Mouse (Mus musculus): ENCODE data around the gene 0610040J01Rik. TPM values are rescaled to one million over a fixed set of nuclear protein-coding genes. Genes with fewer than 3 reads are reported as not detected.
"Not testable (repeated sequence)": the region's sequence is repeated elsewhere in the genome, so short reads cannot be mapped to it uniquely, and the experiment has no call there.

0610040J01Rik gene
- polyA plus RNA-seq, 1 experiment from 2014 or later: 1.2 TPM

DNA sequence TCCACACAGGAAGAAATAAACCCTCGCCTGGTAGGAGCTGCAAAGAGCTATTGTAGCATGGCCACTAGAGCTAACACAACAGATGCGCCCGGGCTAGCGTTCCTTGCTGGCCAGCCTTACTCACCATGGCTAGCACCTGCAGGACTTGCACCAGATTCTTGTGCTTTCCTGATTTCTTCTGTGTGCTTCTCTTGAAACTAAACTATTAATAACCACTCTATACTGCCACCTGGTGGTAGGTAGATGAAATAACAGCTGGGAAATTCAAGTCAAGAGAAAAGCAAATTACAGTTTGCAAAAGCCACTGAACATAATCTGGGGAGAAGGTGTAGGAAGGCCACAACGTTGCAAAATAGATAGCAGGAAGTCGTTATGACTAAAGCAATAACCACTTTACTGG is 74.5 kb downstream of the 0610040J01Rik start:
- Histone ChIP-seq H3K4me1 (no peaks in the 10 kb centered on the region), H3K4me3 (no peak overlapping the region), H3K27me3 (ENCODE audit: low read depth, poor library complexity, severe bottlenecking) (no peaks in the 10 kb centered on the region), H3K27ac (replicated peaks) (no peak overlapping the region), H3K36me3 (no peaks in the 10 kb centered on the region), H3K9me3 (replicated peaks) (no peaks in the 10 kb centered on the region)
- 41% methylated on average over 6 of the region's 6 CpGs for WGBS
- DNase-seq (ENCODE audit: low spot score): no peak

- Histone ChIP-seq H3K27me3 (ENCODE audit: low read depth, poor library complexity, severe bottlenecking) (no peaks in the 10 kb centered on the region), H3K9me3 (replicated peaks) (no peaks in the 10 kb centered on the region), H3K4me1 (no peaks in the 10 kb centered on the region), H3K27ac (replicated peaks) (no peak overlapping the region), H3K4me3 (no peak overlapping the region), H3K36me3 (no peaks in the 10 kb centered on the region)
- no peak for DNase-seq (ENCODE audit: low spot score)
- WGBS: 98% methylated on average over 4 of the region's 4 CpGs
Observed at GRCm38 (mm10) chr5:63887111-63887510, 74.9 kb downstream of the 0610040J01Rik start.

GRCm38 (mm10) chr5:63891241-63891640 is 79.1 kb downstream of the 0610040J01Rik start:
- Histone ChIP-seq H3K27ac (replicated peaks) (no peak overlapping the region), H3K4me1 (no peaks in the 10 kb centered on the region), H3K36me3 (no peaks in the 10 kb centered on the region), H3K9me3 (replicated peaks) (no peaks in the 10 kb centered on the region), H3K4me3 (no peak overlapping the region), H3K27me3 (ENCODE audit: low read depth, poor library complexity, severe bottlenecking) (no peaks in the 10 kb centered on the region)
- DNase-seq (ENCODE audit: low spot score): no peak
- WGBS: 80% methylated on average over 4 of the region's 4 CpGs

- no peaks in the 10 kb centered on the region for H3K36me3 ChIP-seq
- DNase-seq (ENCODE audit: low spot score): no peak
- 82% methylated on average over 6 of the region's 6 CpGs for WGBS
Observed at GRCm38 (mm10) chr5:63891912-63892311, 79.7 kb downstream of the 0610040J01Rik start.

DNA sequence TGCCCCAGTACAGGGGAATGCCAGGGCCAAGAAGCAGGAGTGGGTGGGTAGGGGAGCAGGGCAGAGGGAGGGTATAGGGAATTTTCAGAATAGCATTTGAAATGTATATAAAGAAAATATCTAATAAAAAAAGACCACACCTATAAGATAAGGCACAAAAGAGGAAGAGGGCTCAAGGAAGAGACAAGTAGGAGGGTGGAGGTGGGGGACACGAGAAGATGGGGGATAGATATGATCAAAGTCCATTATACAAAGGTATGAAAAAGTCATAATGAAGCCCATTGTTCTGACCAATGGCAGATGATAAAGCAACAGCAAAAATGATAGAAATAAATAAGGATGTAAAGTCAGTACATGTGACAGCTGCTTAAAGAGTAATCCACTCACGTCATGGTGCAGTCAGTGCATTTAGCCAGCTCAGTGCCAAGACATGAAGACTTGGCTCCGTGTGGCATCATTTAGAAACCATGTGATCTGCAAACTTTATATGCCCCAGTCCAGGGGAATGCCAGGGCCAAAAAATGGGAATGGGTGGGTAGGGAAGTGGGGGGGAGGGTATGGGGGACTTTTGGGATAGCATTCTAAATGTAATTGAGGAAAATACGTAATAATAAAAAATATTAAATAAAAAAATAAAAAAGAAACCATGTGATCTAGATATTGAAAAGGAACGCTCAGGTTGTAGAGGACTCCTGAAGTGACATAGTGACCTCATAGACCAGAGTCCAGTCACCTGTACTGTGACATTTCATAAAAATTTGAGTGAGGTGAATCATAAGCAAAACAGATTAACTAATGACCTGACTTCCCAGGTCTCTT is 85.0 kb downstream of the 0610040J01Rik start:
- not testable (repeated sequence) for DNase-seq (ENCODE audit: low spot score); H3K27me3 ChIP-seq (ENCODE audit: low read depth, poor library complexity, severe bottlenecking); H3K4me3 ChIP-seq; H3K36me3 ChIP-seq; H3K4me1 ChIP-seq; H3K27ac ChIP-seq (replicated peaks); H3K9me3 ChIP-seq (replicated peaks)
- WGBS: 88% methylated on average over 5 of the region's 5 CpGs

More at GRCm38 (mm10) chr5:63891912-63892311, 79.7 kb downstream of the 0610040J01Rik start:
- Histone ChIP-seq H3K27ac (replicated peaks) (no peak overlapping the region), H3K4me1 (no peaks in the 10 kb centered on the region), H3K4me3 (no peak overlapping the region), H3K27me3 (ENCODE audit: low read depth, poor library complexity, severe bottlenecking) (no peaks in the 10 kb centered on the region), H3K9me3 (replicated peaks) (no peaks in the 10 kb centered on the region)

DNA sequence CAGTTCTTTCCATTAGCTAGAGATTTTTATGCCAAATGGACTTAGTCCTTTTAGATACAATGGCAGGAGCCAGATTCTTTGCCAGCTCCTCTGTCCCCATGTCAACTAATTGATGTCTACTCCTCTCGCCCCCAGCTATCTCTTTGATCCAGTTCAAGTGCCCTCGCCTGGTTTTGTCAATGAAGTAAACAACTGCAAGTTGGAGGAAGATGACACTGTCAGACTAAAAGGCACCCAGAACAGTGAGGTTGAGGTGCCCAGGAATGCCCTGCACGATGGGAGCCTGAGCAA is 85.6 kb downstream of the 0610040J01Rik start:
- no peaks in the 10 kb centered on the region for H3K27me3 ChIP-seq (ENCODE audit: low read depth, poor library complexity, severe bottlenecking)
- no peak overlapping the region for H3K27ac ChIP-seq (replicated peaks)
- no peaks in the 10 kb centered on the region for H3K36me3 ChIP-seq
- WGBS: 89% methylated on average over 3 of the region's 3 CpGs
- DNase-seq (ENCODE audit: low spot score): no peak
- no peaks in the 10 kb centered on the region for H3K9me3 ChIP-seq (replicated peaks)
- H3K4me1 ChIP-seq: no peaks in the 10 kb centered on the region
- no peak overlapping the region for H3K4me3 ChIP-seq

DNA sequence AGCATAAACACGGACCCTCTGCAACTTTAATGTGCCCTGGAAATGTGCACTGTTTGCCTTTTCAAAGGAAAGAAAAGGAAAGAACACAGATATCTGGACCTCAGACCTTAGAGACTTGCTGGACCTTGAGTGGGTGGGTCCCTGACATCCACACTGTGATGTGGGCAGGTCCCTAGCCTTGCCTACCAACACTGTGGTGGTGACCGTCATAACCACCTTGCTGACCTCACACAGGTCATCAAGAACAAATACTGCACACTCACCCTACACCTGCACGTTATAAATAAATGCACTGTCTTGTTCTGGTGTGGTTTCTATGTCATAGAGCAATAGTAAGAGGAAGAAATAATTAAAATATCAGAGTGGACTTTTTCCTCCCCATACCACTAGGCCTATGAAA is 91.2 kb downstream of the 0610040J01Rik start:
- Histone ChIP-seq H3K36me3 (no peaks in the 10 kb centered on the region), H3K9me3 (replicated peaks) (no peaks in the 10 kb centered on the region), H3K27ac (replicated peaks) (no peak overlapping the region), H3K4me1 (no peaks in the 10 kb centered on the region), H3K27me3 (ENCODE audit: low read depth, poor library complexity, severe bottlenecking) (no peaks in the 10 kb centered on the region), H3K4me3 (no peak overlapping the region)
- 87% methylated on average over 3 of the region's 3 CpGs for WGBS
- no peak for DNase-seq (ENCODE audit: low spot score)

DNA sequence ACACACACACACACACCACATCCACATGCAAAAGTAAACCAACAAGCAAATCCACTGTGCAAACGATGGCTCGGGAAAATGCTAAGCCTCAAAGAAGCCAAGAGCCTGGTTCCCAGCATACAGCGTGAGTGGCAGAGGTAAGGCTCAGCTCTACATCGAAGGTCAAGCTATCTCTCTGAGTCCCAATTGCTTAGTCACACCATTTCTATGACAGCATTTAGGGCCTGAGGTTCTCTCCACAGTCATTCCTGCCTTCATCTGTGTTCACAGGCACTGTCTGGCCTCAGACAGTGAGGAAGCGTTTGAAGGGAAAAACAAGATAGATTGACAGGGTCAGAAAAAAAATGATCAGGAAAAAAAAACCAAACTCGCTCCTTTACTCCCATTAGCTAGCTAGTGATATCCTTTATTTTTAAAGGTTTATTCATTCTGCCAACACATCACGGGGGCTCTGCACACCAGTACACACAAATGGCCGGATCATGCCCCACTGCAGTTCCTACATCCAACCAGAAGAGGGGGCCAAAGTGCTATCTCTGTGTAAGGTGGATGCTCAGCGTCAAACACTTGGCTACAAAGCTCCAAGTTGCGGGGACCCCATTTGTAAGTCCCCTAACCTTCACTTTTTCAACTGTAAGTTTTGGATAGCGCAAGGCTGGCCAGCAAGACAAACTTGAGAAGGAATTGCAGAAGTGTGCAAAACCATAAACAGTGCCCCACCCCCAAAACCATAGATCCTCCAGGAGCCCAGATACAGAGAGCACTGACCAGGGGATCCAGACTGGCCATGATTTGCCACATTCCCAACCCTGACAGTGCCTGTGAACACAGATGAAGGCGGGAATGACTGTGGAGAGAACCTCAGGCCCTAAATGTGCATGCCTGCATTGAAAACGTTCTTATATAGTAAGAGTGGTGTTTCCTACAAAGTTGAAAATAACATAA is 94.3 kb downstream of the 0610040J01Rik start:
- Histone ChIP-seq H3K27ac (replicated peaks) (no peak overlapping the region), H3K4me1 (no peaks in the 10 kb centered on the region), H3K9me3 (replicated peaks) (no peaks in the 10 kb centered on the region), H3K36me3 (no peaks in the 10 kb centered on the region), H3K27me3 (ENCODE audit: low read depth, poor library complexity, severe bottlenecking) (no peaks in the 10 kb centered on the region), H3K4me3 (no peak overlapping the region)
- peak; percentile 84 for DNase-seq (ENCODE audit: low spot score)
- WGBS: 44% methylated on average over 13 of the region's 13 CpGs

GRCm38 (mm10) chr5:63907513-63907912 is 95.3 kb downstream of the 0610040J01Rik start:
- no peak overlapping the region for H3K27ac ChIP-seq (replicated peaks)
- no peaks in the 10 kb centered on the region for H3K36me3 ChIP-seq
- H3K9me3 ChIP-seq (replicated peaks): no peaks in the 10 kb centered on the region
- no peak overlapping the region for H3K4me3 ChIP-seq
- DNase-seq (ENCODE audit: low spot score): no peak
- H3K27me3 ChIP-seq (ENCODE audit: low read depth, poor library complexity, severe bottlenecking): no peaks in the 10 kb centered on the region
- no peaks in the 10 kb centered on the region for H3K4me1 ChIP-seq
- 91% methylated on average over 4 of the region's 4 CpGs for WGBS

DNA sequence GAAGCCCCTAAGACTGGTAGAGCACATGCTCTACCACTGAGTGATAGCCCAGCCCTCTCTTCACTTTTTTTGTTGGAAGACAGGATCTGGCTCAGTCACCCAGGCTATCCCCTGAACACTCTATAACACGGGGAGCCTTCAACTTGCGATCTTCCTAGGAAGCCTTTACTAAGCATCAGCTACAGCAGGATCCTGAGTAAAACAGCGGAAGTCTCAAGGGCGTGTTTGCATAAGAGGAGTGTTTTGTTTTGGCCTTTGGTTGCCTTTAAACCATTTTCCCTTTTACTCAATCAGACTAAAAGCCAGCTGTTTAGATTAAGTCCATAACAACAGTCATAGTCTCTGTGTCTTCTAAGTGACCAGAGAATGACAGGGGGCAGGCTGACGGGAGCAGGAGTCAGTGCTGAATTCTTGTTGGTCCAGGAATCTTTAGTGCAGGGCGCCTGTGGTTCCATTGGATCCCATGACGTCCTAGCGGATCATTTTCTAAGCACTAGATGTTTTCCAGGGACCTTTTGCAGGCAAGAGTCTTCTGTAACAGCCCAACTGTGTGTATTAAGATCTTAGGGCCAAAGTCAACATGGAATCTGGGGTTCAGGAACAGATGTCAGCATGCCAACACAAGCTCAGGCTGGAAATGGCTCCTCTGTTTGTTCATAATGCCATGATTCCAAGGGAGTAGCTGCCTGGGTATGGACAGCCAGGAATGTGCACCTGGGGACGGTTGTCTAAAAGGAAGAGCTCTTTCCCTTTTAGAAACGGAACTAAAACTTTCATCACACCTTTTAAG is 98.2 kb downstream of the 0610040J01Rik start:
- DNase-seq (ENCODE audit: low spot score): no peak
- 87% methylated on average over 10 of the region's 10 CpGs for WGBS
- H3K9me3 ChIP-seq (replicated peaks): no peaks in the 10 kb centered on the region
- H3K27me3 ChIP-seq (ENCODE audit: low read depth, poor library complexity, severe bottlenecking): no peaks in the 10 kb centered on the region
- H3K36me3 ChIP-seq: no peaks in the 10 kb centered on the region
- H3K27ac ChIP-seq (replicated peaks): no peak overlapping the region
- no peaks in the 10 kb centered on the region for H3K4me1 ChIP-seq
- H3K4me3 ChIP-seq: no peak overlapping the region

DNA sequence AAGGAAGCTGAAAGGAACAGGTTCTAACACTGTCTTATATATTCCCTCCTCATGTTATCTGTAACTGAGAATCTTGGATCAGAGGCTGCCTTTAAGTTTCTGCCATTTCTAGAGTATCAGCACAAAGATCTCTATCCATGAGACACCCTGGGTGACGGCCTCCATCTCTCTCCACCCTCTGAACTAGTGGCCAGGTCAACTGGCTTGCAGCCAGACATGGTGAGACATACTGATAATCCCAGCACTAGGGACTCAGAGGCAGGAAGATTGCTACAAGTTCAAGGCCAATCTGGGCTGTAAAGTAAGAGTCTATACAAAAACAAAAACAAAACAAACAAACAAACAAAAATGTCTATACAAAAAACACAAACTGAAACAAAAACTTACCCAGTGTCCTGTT is 102.7 kb downstream of the 0610040J01Rik start:
- DNase-seq (ENCODE audit: low spot score): no peak
- Histone ChIP-seq H3K27me3 (ENCODE audit: low read depth, poor library complexity, severe bottlenecking) (no peaks in the 10 kb centered on the region), H3K36me3 (no peaks in the 10 kb centered on the region), H3K4me1 (no peaks in the 10 kb centered on the region), H3K9me3 (replicated peaks) (no peaks in the 10 kb centered on the region), H3K27ac (replicated peaks) (no peak overlapping the region), H3K4me3 (no peak overlapping the region)
- 75% methylated on average over 1 of the region's 1 CpGs for WGBS

DNA sequence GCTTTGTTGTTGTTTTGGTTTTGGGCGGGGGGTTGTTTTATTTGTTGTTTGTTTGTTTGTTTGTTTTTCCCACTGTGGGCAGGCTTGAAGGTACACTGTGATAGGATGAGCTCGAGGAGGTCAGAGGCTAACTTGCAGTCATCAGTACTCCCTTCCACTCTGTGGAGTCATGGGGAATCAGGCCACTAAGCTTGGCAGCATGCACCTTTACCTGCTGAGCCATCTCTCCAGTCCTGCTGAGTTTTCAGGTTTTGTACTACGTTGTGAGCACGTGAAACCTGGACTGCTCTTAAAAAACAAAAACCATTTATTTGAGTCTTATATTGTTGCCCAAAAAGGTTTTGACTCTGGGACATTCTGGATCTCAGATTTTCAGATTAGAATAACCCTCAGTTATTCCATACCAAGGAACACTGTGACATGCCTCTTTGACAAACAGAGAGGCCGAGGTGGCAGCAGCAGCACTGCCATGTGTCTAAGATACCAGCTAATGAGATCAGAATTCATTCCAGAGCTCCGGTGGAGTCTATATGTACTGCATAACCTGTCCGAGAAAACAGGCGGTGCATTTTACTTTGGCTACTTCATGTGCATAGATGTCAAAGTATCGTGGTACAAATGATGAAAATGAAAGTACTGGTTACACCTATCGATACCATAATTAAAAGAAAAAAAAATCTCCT is 104.4 kb downstream of the 0610040J01Rik start:
- no peak for DNase-seq (ENCODE audit: low spot score)
- no peaks in the 10 kb centered on the region for H3K27me3 ChIP-seq (ENCODE audit: low read depth, poor library complexity, severe bottlenecking)
- no peaks in the 10 kb centered on the region for H3K36me3 ChIP-seq
- no peaks in the 10 kb centered on the region for H3K4me1 ChIP-seq
- H3K9me3 ChIP-seq (replicated peaks): no peaks in the 10 kb centered on the region
- no peak overlapping the region for H3K4me3 ChIP-seq
- no peak overlapping the region for H3K27ac ChIP-seq (replicated peaks)
- 85% methylated on average over 10 of the region's 10 CpGs for WGBS

Data from midbrain, embryonic 10.5 days (tissue).